Mouse (Mus musculus) skeletal muscle tissue, adult 2 months (tissue): ENCODE measurements around the gene Cse1l.

Experiments used
- DNase-seq: peaks from one replicate; pipeline ENCODE4 v3.0.0-alpha.2; 2012; ENCODE audit warnings: low read depth, low spot score

Cse1l gene

DNA sequence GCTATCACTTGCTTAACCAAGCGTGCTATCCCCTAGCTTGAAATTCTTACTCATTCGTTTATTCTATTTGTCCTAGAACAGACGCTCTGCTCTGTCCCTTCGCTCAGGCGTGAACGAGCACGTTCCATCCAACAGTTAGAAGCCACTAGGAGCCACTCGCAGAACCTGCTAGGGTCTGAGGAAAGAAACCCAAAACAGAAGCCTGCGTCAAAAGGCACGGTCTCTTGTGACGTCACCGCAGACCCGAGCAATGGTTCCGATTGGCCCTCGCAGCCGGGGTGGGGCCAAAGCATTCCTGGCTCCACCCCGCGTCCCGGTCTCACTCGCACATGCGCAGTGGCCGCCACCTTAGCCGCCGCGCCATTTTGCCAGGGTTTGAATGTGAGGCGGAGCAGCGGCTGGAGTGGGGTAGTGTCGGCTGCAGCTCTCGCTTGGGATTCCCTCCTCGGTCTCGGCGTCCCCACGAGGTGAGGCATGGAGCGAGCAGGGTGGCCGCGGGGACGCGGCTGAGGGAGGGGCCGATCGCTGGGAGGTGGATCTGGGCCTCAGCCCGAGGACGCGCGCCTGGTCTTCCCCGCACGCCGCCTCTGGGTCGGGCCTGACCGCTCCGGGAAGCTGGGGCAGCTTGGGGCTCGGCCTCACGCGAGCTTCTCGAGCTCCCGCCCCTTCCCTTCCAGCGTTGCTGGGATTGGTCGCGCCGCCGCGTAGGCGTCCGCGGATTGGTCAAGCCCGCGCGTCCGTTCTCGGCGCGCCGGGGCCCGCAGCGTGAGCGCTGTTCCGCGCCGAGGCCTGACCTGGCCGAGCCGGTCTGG lies at the start of gene Cse1l:
Cse1l (plus strand) TSS at position 330 of the 812 bp plus-strand sequence.
- peak; percentile 96 for DNase-seq

DNA sequence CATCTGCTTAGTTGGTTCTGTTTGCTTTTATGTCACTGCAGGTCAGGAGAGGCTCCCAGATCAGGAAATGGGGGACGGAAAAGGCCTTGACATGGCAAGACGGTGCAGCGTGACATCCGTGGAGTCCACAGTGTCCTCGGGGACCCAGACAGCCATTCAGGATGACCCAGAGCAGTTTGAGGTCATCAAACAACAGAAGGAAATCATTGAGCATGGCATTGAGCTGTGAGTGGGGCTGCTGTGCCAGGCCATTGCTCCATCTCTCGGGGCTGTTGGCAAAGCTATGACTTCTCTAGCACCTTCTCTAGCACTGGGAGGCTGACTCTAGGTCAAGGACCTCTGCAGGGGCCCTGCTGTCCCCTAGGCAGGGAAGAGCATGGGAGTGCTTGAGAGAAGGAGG lies 49.5 kb upstream of the Cse1l start:
- DNase-seq = no peak

DNA sequence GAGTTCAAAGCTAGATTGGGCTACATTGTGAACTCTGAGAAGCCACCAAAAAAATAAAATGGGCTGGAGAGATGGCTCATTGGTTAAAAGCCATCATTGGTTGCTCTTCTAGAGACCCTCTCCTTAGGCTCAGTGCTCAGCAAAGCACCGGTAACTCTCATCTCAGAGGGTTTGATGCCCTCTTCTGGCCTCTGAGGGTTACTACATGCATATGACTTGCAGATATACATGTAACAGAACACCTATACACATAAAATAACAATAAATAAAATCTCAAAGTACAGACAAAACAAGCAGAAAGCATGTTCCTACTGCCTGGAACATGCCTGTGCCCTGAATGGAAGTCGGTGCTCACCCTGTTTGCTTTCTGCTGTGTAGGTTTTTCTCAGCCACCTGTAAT lies 48.7 kb upstream of the Cse1l start:
- no peak for DNase-seq

DNA sequence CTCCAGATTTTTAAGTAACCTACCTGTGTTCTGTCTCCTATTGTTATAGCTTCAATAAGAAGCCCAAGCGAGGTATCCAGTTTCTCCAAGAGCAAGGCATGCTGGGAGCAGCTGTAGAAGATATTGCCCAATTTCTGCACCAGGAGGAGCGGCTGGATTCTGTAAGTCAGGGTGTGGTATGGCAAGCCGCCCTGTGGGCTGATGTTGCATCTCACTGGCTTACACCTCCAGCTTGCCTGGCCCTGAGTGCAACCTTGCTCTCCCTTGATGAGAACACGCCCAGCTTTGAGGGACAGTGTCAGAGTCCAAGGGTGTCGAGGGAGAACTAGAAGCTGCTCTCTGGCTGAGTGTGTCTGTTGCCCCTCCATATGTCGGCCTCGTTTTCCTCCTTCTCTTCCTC lies 46.6 kb upstream of the Cse1l start:
- DNase-seq = no peak

DNA sequence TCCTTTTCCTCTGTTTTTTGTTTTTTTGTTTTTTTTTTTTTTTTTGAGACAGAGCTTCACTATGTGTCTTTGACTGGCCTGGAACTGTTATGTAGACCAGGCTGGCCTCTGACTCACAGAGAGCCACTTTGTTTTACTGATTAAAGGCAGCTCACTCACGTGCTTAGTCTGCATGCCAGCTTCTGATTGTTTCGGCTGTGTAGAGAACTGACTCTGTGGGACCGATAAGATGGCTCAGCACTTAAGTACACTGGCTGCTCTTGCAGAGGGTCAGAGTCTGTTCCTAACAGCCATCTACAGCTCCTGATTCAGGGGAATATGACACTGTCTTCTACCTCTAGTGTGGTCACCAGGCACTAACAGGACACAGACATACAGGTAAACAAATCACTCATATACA lies 43.3 kb upstream of the Cse1l start:
- no peak for DNase-seq

DNA sequence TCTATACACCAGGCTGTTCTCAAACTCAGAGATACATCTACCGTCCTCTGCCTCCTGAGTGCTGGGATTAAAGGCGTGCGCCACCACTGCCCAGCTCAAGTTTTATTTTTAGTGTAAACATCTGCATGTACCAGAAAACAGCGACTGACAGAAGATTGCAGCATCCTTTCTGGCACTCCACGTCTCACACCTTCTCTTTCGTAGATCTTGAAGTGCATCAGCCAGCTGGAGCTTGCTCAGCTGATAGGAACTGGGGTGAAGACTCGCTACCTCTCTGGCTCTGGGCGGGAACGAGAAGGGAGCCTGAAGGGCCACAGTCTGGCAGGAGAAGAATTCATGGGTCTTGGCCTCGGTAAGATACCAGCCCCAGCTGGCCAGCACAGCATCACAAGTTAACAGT lies 40.4 kb upstream of the Cse1l start:
- no peak for DNase-seq

DNA sequence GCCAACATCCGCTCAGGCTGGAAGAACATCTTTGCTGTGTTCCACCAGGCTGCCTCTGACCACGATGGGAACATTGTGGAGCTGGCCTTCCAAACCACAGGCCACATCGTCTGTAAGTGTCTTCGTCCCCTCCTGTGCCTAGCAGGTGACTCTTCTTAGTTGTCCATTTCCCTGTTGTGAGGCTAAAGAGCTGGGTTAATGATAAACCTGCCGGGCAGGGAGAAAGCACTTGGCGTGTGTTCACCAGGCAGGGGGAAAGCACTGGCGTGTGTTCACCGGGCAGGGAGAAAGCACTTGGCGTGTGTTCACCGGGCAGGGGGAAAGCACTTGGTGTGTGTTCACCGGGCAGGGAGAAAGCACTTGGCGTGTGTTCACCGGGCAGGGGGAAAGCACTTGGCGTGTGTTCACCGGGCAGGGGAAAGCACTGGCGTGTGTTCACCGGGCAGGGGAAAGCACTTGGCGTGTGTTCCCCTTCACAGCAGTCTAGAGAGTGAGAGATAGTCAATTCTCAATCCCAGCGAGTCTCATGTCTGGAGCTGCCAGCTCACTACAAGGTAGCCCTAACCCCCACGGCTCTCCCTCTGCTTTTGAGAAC lies 35.5 kb upstream of the Cse1l start:
- no peak for DNase-seq

DNA sequence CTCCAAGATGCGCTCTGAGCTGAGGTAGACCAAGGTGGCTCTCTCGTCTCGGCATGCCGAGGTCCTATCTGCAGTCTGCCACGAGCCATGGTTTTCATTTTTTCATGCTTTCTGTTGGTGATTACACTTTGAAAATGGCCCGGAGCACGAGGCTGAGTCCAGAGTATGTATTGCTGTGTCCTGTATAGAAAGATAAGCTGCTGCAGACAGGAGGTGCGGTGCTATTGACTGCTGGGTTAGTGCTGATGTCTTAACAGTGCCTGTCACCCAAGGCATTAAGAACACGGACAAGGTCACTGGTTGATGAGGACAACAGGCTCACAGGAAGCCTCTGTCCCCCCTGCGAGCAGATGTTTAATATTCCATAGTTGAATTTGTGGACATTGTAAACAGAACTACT lies 34.9 kb upstream of the Cse1l start:
- DNase-seq = no peak

DNA sequence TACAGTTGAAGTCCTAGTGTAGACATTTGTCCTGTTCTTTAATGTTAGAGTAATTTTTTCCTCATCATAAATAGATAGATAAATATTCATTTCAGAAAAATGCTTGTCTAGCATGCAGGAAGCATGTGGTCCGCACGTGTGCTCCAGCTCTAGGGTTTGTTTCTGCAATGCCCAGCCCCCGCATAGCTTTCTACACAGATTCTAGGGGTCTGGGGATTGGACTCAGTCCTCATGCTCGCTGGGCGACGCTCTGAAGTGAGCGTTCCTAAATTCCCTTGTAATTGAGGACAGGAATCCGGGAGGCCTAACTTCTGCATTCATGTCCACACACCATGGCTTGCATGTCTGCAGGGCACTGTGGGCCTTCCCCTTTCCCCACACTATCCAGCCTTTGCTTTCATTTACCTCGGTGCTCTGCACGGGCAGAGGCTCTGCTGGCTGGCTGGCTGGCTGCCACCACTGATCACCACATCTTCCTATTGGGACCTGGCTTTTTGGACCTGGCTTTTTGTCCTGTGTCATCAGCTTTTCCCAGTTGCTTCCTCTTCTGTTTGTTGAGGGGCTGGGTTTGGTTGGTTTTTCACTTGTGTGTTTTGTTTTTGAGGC lies 31.1 kb upstream of the Cse1l start:
- DNase-seq = no peak

DNA sequence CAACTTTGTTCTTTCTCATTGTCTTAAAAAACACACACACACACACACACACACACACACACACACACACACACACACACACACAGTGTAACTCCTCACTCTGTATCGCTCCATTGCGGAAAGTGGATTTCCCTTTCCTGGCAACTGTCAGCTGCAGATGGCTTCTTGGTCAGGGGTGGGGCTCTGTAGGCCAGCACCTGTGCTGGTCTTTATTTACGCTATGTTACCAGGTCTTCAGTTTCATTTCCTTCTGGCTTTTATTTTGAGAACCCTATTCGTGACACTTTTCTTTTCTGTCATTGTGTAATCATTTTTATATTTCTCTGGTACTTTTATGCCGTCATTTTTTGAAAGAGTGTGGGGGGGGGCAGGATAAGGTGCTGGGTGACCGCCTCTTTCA lies 30.3 kb upstream of the Cse1l start:
- DNase-seq = peak; percentile 28

DNA sequence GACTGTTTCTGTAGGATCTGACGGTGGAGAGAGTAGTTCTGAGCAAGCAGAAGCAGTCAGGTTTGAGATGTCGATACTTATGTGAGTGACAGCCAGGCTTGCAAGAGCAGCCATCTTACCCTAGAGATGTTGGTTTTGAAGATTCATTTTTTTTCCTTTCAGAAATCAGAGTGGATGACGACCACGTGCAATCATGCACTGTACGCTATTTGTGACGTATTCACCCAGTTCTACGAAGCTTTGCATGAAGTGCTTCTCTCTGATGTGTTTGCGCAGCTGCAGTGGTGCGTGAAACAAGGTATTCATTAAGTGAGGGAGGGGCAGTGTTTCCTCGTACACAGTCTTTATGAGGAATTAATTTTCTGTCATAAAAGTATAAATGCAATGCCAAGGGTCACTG lies 29.5 kb upstream of the Cse1l start:
- no peak for DNase-seq

DNA sequence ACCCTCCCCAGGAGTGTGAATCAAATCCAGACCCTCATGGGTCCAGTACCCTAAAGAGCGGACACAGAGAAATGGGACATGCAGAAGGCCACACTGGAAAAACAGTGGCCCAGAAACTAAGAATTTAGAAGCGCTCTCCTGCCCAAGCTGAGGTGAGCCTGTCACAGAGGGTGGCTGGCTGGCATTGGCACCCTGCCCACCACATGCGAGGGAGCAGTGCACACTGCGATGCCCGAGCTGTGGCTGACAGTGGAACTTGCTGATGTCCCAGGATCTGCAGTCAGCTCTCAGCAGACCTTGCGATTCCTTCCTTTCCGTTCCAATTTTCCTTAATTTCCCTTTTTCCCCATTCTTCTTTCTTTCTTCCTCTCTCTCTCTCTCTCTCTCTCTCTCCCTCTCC lies 20.8 kb upstream of the Cse1l start:
- DNase-seq = no peak

DNA sequence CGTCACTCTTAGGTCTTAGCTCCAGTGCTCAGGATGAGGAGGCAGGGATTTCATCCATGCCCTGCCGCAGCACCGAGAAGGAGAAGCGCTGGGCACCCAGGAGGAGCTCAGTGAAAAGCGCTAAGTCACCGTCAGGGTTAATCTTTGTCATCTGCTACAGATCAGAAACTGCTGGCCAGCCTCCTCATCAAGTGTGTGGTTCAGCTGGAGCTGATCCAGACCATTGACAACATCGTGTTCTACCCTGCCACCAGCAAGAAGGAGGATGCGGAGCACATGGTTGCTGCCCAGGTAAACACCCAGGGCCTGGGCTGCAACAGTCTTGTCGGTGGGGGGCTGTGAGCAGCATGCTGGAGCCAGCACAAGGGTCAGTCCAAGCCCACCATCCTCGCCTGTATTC lies 20.2 kb upstream of the Cse1l start:
- no peak for DNase-seq

DNA sequence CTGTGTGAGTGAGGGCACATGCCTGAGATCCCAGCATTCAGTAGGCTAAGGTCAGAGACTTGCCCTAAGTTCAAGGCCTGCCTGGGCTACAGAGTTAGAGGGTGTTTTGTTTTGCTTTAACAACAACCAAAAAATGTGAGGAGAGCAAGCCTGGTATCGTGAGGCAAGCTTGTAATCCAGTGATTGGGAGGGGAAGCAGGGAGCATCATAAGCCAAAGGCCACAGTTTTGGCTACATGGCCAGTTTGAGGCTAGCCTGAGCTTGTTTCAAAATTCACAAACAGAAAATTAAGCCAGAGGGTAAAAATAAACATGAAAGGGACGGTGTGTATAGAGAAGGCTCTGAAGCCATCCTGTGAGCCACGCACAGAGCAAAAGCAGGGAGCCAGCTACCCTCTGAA lies 19.6 kb upstream of the Cse1l start:
- DNase-seq = no peak

DNA sequence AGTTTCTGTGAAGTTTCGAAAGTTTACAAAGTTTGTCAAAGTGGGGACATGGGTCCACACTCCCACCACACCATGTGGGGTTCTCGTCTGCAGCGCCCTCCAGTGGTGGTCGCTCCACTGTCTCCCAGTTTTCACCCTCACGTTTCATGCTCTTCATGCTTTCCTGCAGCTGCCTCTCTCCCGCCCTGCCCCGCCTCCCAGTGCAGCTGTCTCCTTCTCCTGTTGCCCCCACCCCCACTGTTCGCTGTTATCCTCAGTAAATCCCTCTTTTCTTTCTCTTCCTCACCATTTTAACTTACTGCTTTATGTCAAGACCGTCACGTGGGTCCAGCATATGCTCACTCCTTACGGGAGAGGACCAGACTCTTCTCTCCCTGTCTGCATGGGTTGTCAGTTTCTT lies 18.0 kb upstream of the Cse1l start:
- DNase-seq = no peak

DNA sequence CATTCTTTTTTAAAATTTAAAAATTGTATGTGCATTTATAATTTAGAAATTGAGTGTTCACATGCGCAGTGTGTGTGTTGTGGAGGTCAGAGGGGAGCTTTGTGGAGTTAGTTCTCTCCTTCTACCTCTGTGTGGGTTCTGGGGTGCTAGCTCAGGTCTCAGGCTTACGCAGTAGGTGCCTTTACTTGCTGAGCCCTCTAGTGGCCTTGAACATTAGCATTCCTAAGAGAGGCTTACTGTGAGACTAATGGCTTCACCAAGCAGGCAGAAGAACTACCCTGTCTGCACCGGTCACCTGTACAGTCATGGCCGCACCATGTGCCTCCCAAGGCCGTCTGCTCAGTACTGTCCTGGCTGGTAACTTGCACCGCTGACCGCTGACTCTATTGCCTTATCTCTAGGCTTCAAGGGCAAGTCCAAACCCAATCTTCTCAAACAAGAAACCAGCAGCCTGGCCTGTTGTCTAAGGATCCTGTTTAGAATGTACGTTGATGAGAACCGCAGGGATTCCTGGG lies 14.4 kb upstream of the Cse1l start:
- DNase-seq = no peak

DNA sequence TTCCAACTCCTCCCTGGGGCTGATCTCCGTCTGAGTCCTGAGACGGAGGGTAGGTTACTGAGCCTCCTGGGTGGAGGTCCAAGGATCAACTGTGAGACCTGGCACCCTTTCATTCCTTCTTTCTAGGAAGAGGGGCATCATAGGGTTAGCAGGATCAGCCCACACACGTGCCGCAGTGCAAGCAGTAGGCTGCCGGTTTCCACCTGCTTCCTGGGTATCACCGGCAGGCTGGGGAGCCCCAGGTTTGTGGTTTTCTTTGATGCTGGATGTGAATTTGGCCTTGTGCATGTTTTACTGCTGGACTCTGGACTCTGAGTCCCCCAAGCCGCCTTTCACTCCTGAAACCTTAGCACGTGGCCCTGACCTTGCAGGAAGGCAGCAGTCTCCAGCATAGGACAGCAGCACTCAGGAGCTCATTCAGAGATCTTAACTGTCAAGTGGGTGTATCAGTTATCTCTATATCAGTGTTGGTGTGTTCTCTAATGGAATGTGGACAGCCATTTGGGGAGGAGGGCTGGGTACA lies 13.6 kb upstream of the Cse1l start:
- DNase-seq = no peak

DNA sequence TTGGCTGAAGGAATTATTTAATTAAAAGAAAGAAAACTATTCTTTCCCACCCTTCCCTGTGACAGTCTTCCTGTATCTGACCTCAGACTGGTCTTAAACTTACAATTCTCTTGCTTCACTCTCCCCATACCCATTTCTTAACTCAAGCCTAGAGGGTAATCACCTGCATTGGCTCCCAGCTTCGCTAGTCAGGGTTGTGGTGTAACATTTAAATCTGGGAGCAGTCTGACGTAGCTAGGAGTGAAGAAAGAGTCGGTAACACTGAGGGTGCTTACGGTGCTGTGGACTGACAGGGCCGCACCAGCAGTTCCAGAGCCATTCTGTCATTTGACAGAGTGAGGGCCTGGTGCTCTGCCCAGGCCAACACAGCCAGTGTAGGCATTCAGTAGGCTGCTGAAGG lies 12.8 kb upstream of the Cse1l start:
- no peak for DNase-seq

DNA sequence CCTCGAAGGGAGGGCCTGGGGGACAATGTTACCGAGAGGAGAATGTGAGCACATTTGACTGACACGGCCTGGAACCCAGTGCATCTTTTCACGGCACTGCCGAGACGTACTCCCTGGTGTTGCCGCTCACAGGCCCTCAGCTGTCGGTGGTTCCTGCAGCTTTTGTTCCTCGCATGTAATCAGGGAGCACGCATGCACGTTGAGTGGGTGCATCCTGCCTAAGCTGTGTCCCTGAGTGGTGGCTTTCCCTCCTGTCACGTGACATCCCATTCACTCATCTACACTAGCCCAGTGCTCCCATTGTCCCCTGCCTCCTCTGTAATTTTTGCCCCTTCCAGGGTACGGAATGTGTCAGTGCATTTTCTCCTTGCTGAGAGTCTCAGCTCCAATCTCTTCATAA lies 9.5 kb upstream of the Cse1l start:
- no peak for DNase-seq

DNA sequence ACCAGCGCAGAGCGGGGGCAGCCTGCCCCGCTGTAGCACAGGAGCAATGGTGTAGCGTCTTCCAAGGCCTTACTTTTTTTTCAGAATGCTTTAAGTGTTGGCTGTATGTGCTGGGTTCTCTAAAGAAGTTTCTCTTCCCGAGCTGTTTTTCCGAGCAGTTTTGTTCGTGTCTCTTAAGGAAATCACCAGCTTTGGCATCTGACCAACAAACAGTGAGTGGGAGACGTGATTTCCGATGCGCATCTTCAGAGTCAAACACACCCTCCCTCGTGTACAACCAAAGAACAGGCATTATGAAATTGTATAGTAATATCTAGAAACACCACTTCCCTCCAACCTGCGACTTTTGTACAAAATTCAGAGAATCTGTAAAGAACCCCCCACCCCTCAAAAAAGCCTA lies 8.9 kb upstream of the Cse1l start:
- DNase-seq = no peak

DNA sequence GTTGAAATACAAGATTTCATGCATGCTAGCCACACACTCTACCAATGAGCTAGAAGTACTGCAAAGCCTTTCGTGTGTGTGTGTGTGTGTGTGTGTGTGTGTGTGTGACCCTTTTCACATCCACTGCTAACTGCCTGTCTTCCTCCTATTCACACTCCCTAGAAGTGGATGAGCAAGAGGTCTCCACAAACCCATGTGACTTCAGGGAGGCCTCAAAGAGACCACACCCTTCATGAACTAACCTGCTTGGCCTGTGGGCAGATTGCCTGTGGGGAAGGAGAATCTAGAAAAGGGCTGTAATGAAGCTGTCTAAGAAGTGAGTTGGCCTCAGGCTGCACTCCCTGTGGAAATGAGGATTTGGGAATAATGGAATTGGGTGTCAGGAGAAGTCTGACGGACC lies 6.7 kb upstream of the Cse1l start:
- DNase-seq = no peak

DNA sequence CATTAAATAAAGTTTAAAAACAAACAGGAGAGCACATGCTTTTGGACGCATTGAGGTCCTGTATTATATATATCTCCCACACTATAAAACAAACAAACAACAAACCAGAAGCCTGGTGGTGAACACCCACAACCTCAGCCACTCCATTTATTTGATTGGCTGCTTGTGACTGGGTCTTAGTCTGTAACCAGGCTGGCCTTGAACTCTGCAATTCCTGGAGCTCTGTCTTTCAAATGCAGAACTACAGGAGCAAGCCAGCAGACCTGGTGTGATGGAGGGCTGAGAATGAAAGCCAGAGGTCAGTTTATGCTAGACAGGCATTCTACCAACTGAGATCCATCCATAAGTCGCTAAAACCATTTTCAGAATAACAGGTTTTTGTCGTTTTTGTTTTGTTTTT lies 6.1 kb upstream of the Cse1l start:
- no peak for DNase-seq
